9 mouse cellular contexts compared by ENCODE assay signal in the genomic region with DNA sequence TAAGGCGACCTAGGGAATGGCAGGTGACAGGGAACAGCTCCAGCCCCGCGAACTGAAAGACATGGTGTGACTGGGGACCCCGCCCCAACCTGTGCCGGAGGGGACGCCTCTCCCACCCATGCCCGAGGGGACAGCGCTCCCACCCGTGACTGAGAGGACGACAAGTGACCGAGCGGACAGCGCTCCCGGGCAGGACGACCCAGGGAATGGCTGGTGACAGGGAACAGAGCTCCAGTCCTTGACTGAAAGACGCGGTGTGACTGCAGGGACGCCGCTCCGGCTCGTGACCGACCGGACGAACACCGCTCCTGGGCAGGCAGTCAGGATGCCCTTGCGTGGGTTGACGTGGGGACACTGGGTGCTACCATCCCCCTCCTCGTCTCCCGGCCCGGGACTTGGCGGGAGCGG. TPM values are rescaled to one million over a fixed set of nuclear protein-coding genes. Genes with fewer than 3 reads are reported as not detected.
A peak's percentile ranks its signal among the peaks of the same experiment; 100 is the strongest.
DNase-seq lines count a peak whose midpoint lies in the region; ATAC-seq and TF ChIP-seq lines count a peak whose summit lies in the region.
"Had no signal": no experiment of that assay in that cellular context is flagged by ENCODE, and none has a peak within 500 bp of the region (broad histone marks: within the 10 kb centered on the region; RNA-seq: fewer than 3 reads in every experiment).

No protein-coding gene starts in this region.

- H3K9me3 ChIP-seq in embryonic facial prominence, embryonic 11.5 days (replicated peaks; ENCODE audit: control insufficient read depth, low read length) = no peaks in the 10 kb centered on the region
- no peaks in the 10 kb centered on the region for H3K9me3 ChIP-seq in intestine, embryonic 16.5 days (ENCODE audit: control insufficient read depth, low read length)
- no peaks in the 10 kb centered on the region for H3K9me3 ChIP-seq in limb, embryonic 10.5 days (replicated peaks)

- no peak; the same call in 1 of the 2 replicates for ATAC-seq in cerebellum, adult (ENCODE audit: insufficient number of reproducible peaks, low FRiP score, low TSS enrichment)
- ATAC-seq in embryonic facial prominence, embryonic 11.5 days (replicated peaks; ENCODE audit: insufficient number of reproducible peaks, low FRiP score, low TSS enrichment, low read depth) = peak; percentile 4; the same call in 1 of the 2 replicates
- no peak; the same call in 1 of the 2 replicates for ATAC-seq in intestine, embryonic 16.5 days
- peak; percentile 7; the same call in 1 of the 2 replicates for ATAC-seq in megakaryocyte progenitor cell, adult 5-6 weeks (replicated peaks; ENCODE audit: poor library complexity)

- no peaks in the 10 kb centered on the region for H3K4me1 ChIP-seq in embryonic facial prominence, embryonic 11.5 days (ENCODE audit: control insufficient read depth, insufficient read depth, low read length)
- peaks cover 8% of the 10 kb centered on the region for H3K4me1 ChIP-seq in intestine, embryonic 16.5 days (ENCODE audit: control insufficient read depth, insufficient read depth, low read length)
- peaks cover 22% of the 10 kb centered on the region for H3K4me1 ChIP-seq in limb, embryonic 10.5 days
- peaks cover 5% of the 10 kb centered on the region; the same call in 1 of the 2 replicates for H3K4me1 ChIP-seq in small intestine, adult 2 months (ENCODE audit: control insufficient read depth, insufficient read depth, insufficient read length, low read length)

- peak overlapping the region; percentile 99 for H3K4me2 ChIP-seq in embryonic facial prominence, embryonic 11.5 days (ENCODE audit: low read depth, low read length)
- H3K4me2 ChIP-seq in intestine, embryonic 16.5 days (ENCODE audit: low read depth, low read length) = peak overlapping the region; percentile 72

- peak overlapping the region; percentile 83 for H3K4me3 ChIP-seq in embryonic facial prominence, embryonic 11.5 days (ENCODE audit: low read depth, low read length)
- H3K4me3 ChIP-seq in intestine, embryonic 16.5 days (ENCODE audit: low read length) = peak overlapping the region; percentile 88
- peak overlapping the region; percentile 90 for H3K4me3 ChIP-seq in limb, embryonic 10.5 days
- H3K4me3 ChIP-seq in small intestine, adult 2 months (ENCODE audit: low read depth, low read length) = peak overlapping the region; percentile 87

- no peak overlapping the region for H3K27ac ChIP-seq in embryonic facial prominence, embryonic 11.5 days (replicated peaks; ENCODE audit: low read depth, low read length)
- H3K27ac ChIP-seq in intestine, embryonic 16.5 days (ENCODE audit: low read length) = peak overlapping the region; percentile 83
- peak overlapping the region; percentile 95; the same call in 1 of the 2 replicates for H3K27ac ChIP-seq in limb, embryonic 10.5 days
- peak overlapping the region; percentile 87 for H3K27ac ChIP-seq in small intestine, adult 2 months (ENCODE audit: insufficient read depth, low read depth, low read length)

- no peaks in the 10 kb centered on the region for H3K36me3 ChIP-seq in embryonic facial prominence, embryonic 11.5 days (replicated peaks; ENCODE audit: control insufficient read depth, insufficient read depth, low read depth, low read length)
- no peaks in the 10 kb centered on the region for H3K36me3 ChIP-seq in intestine, embryonic 16.5 days (ENCODE audit: control insufficient read depth, insufficient read depth, low read length)
- no peaks in the 10 kb centered on the region for H3K36me3 ChIP-seq in limb, embryonic 10.5 days
- H3K36me3 ChIP-seq in small intestine, adult 2 months (ENCODE audit: control insufficient read depth, insufficient read depth, low read length) = no peaks in the 10 kb centered on the region

- TF ChIP-seq POLR2A in small intestine, adult 2 months (IDR thresholded peaks at IDR 0.05; ENCODE audit: low read depth, low read length) = no peak

- TF ChIP-seq CTCF in small intestine, adult 2 months (IDR thresholded peaks at IDR 0.05; ENCODE audit: extremely low read depth, insufficient read length, insufficient replicate concordance, low read depth, low read length) = no peak

- peak; percentile 59 to 66 for DNase-seq in cerebellum, adult 18-20 months
- DNase-seq in embryonic facial prominence, embryonic 11.5 days (ENCODE audit: low spot score) = peak; percentile 3
- DNase-seq in heart, adult 11 months = peak; percentile 97
- no peak for DNase-seq in limb, embryonic 10.5 days (ENCODE audit: low spot score)

- H3K27me3 ChIP-seq in embryonic facial prominence, embryonic 11.5 days (ENCODE audit: control insufficient read depth, insufficient read depth, low read length) = no peaks in the 10 kb centered on the region; the same call in 1 of the 2 replicates
- H3K27me3 ChIP-seq in intestine, embryonic 16.5 days (replicated peaks; ENCODE audit: control insufficient read depth, insufficient read depth, low read length) = no peaks in the 10 kb centered on the region
- H3K27me3 ChIP-seq in limb, embryonic 10.5 days (ENCODE audit: low read depth, poor library complexity, severe bottlenecking) = peaks cover 21% of the 10 kb centered on the region
- no peaks in the 10 kb centered on the region for H3K27me3 ChIP-seq in small intestine, adult 2 months (ENCODE audit: control insufficient read depth, insufficient read depth, low read length)

- WGBS in embryonic facial prominence, embryonic 11.5 days = under 1% methylated on average over 32 of the region's 32 CpGs
- WGBS in intestine, embryonic 16.5 days = under 1% methylated on average over 32 of the region's 32 CpGs
- under 1% methylated on average over 32 of the region's 32 CpGs for WGBS in limb, embryonic 10.5 days
- under 1% methylated on average over 32 of the region's 32 CpGs for WGBS in small intestine, adult 2 months

- peak overlapping the region; percentile 72 for H3K9ac ChIP-seq in embryonic facial prominence, embryonic 11.5 days (replicated peaks; ENCODE audit: low read length)
- H3K9ac ChIP-seq in intestine, embryonic 16.5 days (ENCODE audit: low read depth, low read length) = peak overlapping the region; percentile 87

RNA-seq across cellular contexts. Expression of gene Mpc1, which starts 1.6 kb away (rescaled TPM):
- polyA plus RNA-seq in embryonic facial prominence, embryonic 11.5 days (2014; fragmentation: Nextera tagmentation; extraction: Ambion mirVana) = 106 and 124 TPM in 2 replicates
- polyA plus RNA-seq in intestine, embryonic 16.5 days (2015; fragmentation: Nextera tagmentation; extraction: Ambion mirVana) = 223 and 235 TPM in 2 replicates
- 81.4 and 84.6 TPM in 2 replicates for polyA plus RNA-seq in limb, embryonic 10.5 days (2016; fragmentation: Nextera tagmentation; extraction: Ambion mirVana)
- 234 and 269 TPM in 2 replicates for total RNA-seq in megakaryocyte progenitor cell, adult 5-6 weeks (2015)
- total RNA-seq in megakaryocyte progenitor cell, adult 5-6 weeks (2017) = 143 and 175 TPM in 2 replicates
- 81.7 and 111 TPM in 2 replicates for polyA plus RNA-seq in small intestine, adult 2 months (2012; rRNA removed)

RNA-seq across cellular contexts. Expression of gene Sft2d1, which starts 26.6 kb away (rescaled TPM):
- 47.5 and 48.3 TPM in 2 replicates for polyA plus RNA-seq in embryonic facial prominence, embryonic 11.5 days (2014; fragmentation: Nextera tagmentation; extraction: Ambion mirVana)
- 91.7 and 92.5 TPM in 2 replicates for polyA plus RNA-seq in intestine, embryonic 16.5 days (2015; fragmentation: Nextera tagmentation; extraction: Ambion mirVana)
- polyA plus RNA-seq in limb, embryonic 10.5 days (2016; fragmentation: Nextera tagmentation; extraction: Ambion mirVana) = 57.0 and 57.7 TPM in 2 replicates
- 150 and 173 TPM in 2 replicates for total RNA-seq in megakaryocyte progenitor cell, adult 5-6 weeks (2015)
- total RNA-seq in megakaryocyte progenitor cell, adult 5-6 weeks (2017) = 35.1 and 47.8 TPM in 2 replicates
- 42.9 and 90.1 TPM in 2 replicates for polyA plus RNA-seq in small intestine, adult 2 months (2012; rRNA removed)

RNA-seq across cellular contexts. Expression of gene Ccr6, which starts 48.4 kb away (rescaled TPM):
- polyA plus RNA-seq in embryonic facial prominence, embryonic 11.5 days (2014; fragmentation: Nextera tagmentation; extraction: Ambion mirVana) = not detected in 2 replicates
- 0.75 and 0.78 TPM in 2 replicates for polyA plus RNA-seq in intestine, embryonic 16.5 days (2015; fragmentation: Nextera tagmentation; extraction: Ambion mirVana)
- polyA plus RNA-seq in limb, embryonic 10.5 days (2016; fragmentation: Nextera tagmentation; extraction: Ambion mirVana) = not detected in 2 replicates
- not detected in 2 replicates for total RNA-seq in megakaryocyte progenitor cell, adult 5-6 weeks (2015)
- total RNA-seq in megakaryocyte progenitor cell, adult 5-6 weeks (2017) = not detected in 2 replicates
- 1.2 and 3.6 TPM in 2 replicates for polyA plus RNA-seq in small intestine, adult 2 months (2012; rRNA removed)
- total RNA-seq: gastrocnemius, postnatal 4 days had no signal

RNA-seq across cellular contexts. Expression of gene Prr18, which starts 53.0 kb away (rescaled TPM):
- 0.31 and 0.49 TPM in 2 replicates for polyA plus RNA-seq in embryonic facial prominence, embryonic 11.5 days (2014; fragmentation: Nextera tagmentation; extraction: Ambion mirVana)
- 0.17 and 0.20 TPM in 2 replicates for polyA plus RNA-seq in intestine, embryonic 16.5 days (2015; fragmentation: Nextera tagmentation; extraction: Ambion mirVana)
- polyA plus RNA-seq in limb, embryonic 10.5 days (2016; fragmentation: Nextera tagmentation; extraction: Ambion mirVana) = 0.29 and 0.31 TPM in 2 replicates
- 0.12 and 0.22 TPM in 2 replicates for total RNA-seq in megakaryocyte progenitor cell, adult 5-6 weeks (2015)
- total RNA-seq in megakaryocyte progenitor cell, adult 5-6 weeks (2017) = not detected in 2 replicates
- 0.51 and 0.79 TPM in 2 replicates for polyA plus RNA-seq in small intestine, adult 2 months (2012; rRNA removed)

Comparison
In these comparisons a context has a peak if more than half of its experiments do, and no peak if none do; other contexts are left out.
1. ATAC-seq: peak in embryonic facial prominence, embryonic 11.5 days (single experiment) and megakaryocyte progenitor cell, adult 5-6 weeks (single experiment); none in cerebellum, adult (single experiment) and intestine, embryonic 16.5 days (single experiment).
2. Peak in every context shown above with its lines, with median percentiles within 50 percentile points of each other: H3K4me3 ChIP-seq.